11 mouse cellular contexts compared by ENCODE assay signal in the genomic region with DNA sequence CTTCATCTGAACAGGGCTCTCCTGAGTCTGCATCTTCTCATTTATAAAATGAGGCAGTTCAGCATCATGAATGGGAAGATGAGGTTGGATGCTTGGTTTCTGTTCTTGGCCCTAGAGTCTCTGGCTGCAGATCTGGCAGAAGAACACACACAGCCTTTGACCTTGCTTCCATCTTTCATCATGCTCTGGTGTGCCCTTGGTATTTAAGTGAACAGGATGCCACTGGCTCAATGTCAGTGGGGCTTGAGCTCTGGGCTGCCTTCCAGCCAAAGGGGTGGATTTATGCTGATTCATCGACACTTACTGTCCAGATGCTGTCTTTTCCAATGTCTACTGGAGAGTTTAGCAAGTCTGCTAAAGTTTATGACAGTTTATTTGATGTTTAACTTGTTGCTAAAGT.
A peak's percentile ranks its signal among the peaks of the same experiment; 100 is the strongest.
DNase-seq lines count a peak whose midpoint lies in the region; ATAC-seq and TF ChIP-seq lines count a peak whose summit lies in the region.
"Had no signal": no experiment of that assay in that cellular context is flagged by ENCODE, and none has a peak within 500 bp of the region (broad histone marks: within the 10 kb centered on the region; RNA-seq: fewer than 3 reads in every experiment).

No protein-coding gene starts in this region.

- no peak overlapping the region for H3K4me3 ChIP-seq in gastrocnemius, adult 2 months
- H3K4me3 ChIP-seq: embryonic facial prominence, embryonic 10.5 days; hindbrain, embryonic 10.5 days; neural tube, embryonic 13.5 days had no signal

- ATAC-seq in megakaryocyte, adult 5-6 weeks (ENCODE audit: poor library complexity, severe bottlenecking), result no peak
- ATAC-seq in frontal cortex, adult (ENCODE audit: low TSS enrichment), result no peak

- peak; percentile 5 to 54 for DNase-seq in urinary bladder, postnatal 36 days (ENCODE audit: low spot score in 2 of 2)
- no peak for DNase-seq in urinary bladder, postnatal 25 days (ENCODE audit: low spot score)
- peak; percentile 49 for DNase-seq in gastrocnemius, adult 2 months
- peak; percentile 85 for DNase-seq in kidney, postnatal 14 days
- DNase-seq in skeletal muscle tissue, adult 2 months (ENCODE audit: low read depth, low spot score), result peak; percentile 25
- DNase-seq in cerebellum, postnatal 14 days, result no peak

- no peak for TF ChIP-seq CTCF in gastrocnemius, adult 2 months (IDR thresholded peaks at IDR 0.05)

- intact Hi-C loops in gastrocnemius, adult 2 months (cut with DNase I), result no loop called here

- H3K27ac ChIP-seq in gastrocnemius, adult 2 months, result no peak overlapping the region
- H3K27ac ChIP-seq: embryonic facial prominence, embryonic 10.5 days; hindbrain, embryonic 10.5 days; neural tube, embryonic 13.5 days had no signal

Comparison
In these comparisons a context has a peak if more than half of its experiments do, and no peak if none do; other contexts are left out.
1. DNase-seq: peak in urinary bladder, postnatal 36 days (2 of 2), gastrocnemius, adult 2 months (single experiment), kidney, postnatal 14 days (single experiment) and skeletal muscle tissue, adult 2 months (single experiment); none in urinary bladder, postnatal 25 days (single experiment) and cerebellum, postnatal 14 days (0 of 2).